Mouse (Mus musculus) MEL (cell line): Measurements from ENCODE around the gene Txnrd2. TPM values are rescaled to one million over a fixed set of nuclear protein-coding genes. Genes with fewer than 3 reads are reported as not detected.

Source experiments
- DNase-seq: peaks from one replicate; pipeline ENCODE4 v3.0.0; 2011; ENCODE audit warnings: low read depth, low spot score
- H3K27ac ChIP-seq: 2 replicates; pipeline ENCODE4 v1.5.1; 2012; ENCODE audit warnings: low read depth, mild to moderate bottlenecking, control low read depth, low read length, moderate library complexity; ENCODE audit not compliant: control insufficient read depth
- H3K27me3 ChIP-seq, 2 experiments: fragments of 150-350 bp in 1 of 2; sonication (generic) in 1 of 2; 2 replicates each; pipeline ENCODE4 v1.6.1; 2012; ENCODE audit warnings: low read length in 2 of 2, mild to moderate bottlenecking in 2 of 2, improper control_type of control experiment in 1 of 2, moderate library complexity in 1 of 2; ENCODE audit not compliant: insufficient read depth in 2 of 2, control insufficient read depth in 1 of 2
- H3K36me3 ChIP-seq, 2 experiments: 2 replicates each; pipeline ENCODE4 v1.6.1; 2012 to 2014; ENCODE audit warnings: low read length in 2 of 2, improper control_type of control experiment in 1 of 2, inconsistent platforms in 1 of 2, mild to moderate bottlenecking in 1 of 2; ENCODE audit not compliant: insufficient read depth in 2 of 2, control insufficient read depth in 1 of 2
- H3K4me1 ChIP-seq, 2 experiments: fragments of 150-350 bp in 1 of 2; sonication (generic) in 1 of 2; 2 replicates each; pipeline ENCODE4 v1.6.1; 2012; ENCODE audit warnings: low read length in 2 of 2, improper control_type of control experiment in 1 of 2, mild to moderate bottlenecking in 1 of 2; ENCODE audit not compliant: insufficient read depth in 2 of 2, control insufficient read depth in 1 of 2
- H3K4me3 ChIP-seq, 2 experiments: fragments of 150-350 bp in 1 of 2; sonication (generic) in 1 of 2; 2 replicates each; pipeline ENCODE4 v1.5.1; 2012; ENCODE audit warnings: low read depth in 2 of 2, low read length in 2 of 2, mild to moderate bottlenecking in 2 of 2, moderate library complexity in 2 of 2, control low read depth in 1 of 2, improper control_type of control experiment in 1 of 2; ENCODE audit not compliant: control insufficient read depth in 1 of 2, insufficient read depth in 1 of 2
- H3K79me2 ChIP-seq: 2 replicates; pipeline ENCODE4 v1.6.1; 2012; ENCODE audit warnings: mild to moderate bottlenecking, low read length, moderate library complexity; ENCODE audit not compliant: control insufficient read depth, poor library complexity, insufficient read depth
- H3K9ac ChIP-seq: 2 replicates; pipeline ENCODE4 v1.6.1; 2012; ENCODE audit warnings: low read depth, mild to moderate bottlenecking, control low read depth, low read length, moderate library complexity; ENCODE audit not compliant: control insufficient read depth, poor library complexity, severe bottlenecking
- H3K9me3 ChIP-seq: fragments of 150-350 bp; sonication (generic); replicated peaks from 2 replicates; pipeline ENCODE4 v1.6.1; 2012; ENCODE audit warnings: mild to moderate bottlenecking, low read length, improper control_type of control experiment, moderate library complexity; ENCODE audit not compliant: insufficient read depth
- CHD1 ChIP-seq: IDR thresholded peaks from 2 replicates; pipeline ENCODE4 v1.6.1; 2012; ENCODE audit warnings: low read depth, mild to moderate bottlenecking, inconsistent platforms, low read length, improper control_type of control experiment
- CHD2 ChIP-seq: IDR thresholded peaks from 2 replicates; pipeline ENCODE4 v1.6.1; 2011; ENCODE audit warnings: low read length, improper control_type of control experiment
- E2F4 ChIP-seq: IDR thresholded peaks from 2 replicates; pipeline ENCODE4 v1.6.1; 2011; ENCODE audit warnings: low read depth, low read length, improper control_type of control experiment, borderline replicate concordance
- KAT2A ChIP-seq: conservative IDR thresholded peaks from 2 replicates; pipeline ENCODE4 v1.6.1; 2012; ENCODE audit warnings: low read depth, low read length, improper control_type of control experiment, inconsistent platforms
- MAFK ChIP-seq: IDR thresholded peaks from 2 replicates; pipeline ENCODE4 v1.6.1; 2011; ENCODE audit warnings: low read depth, mild to moderate bottlenecking, low read length, improper control_type of control experiment, borderline replicate concordance
- MAZ ChIP-seq: IDR thresholded peaks from 2 replicates; pipeline ENCODE4 v1.6.1; 2012; ENCODE audit warnings: low read depth, mild to moderate bottlenecking, inconsistent platforms, low read length, improper control_type of control experiment
- MEF2A ChIP-seq: IDR thresholded peaks from 2 replicates; pipeline ENCODE4 v1.6.1; 2014; ENCODE audit warnings: low read depth, mild to moderate bottlenecking, inconsistent platforms, low read length, improper control_type of control experiment; ENCODE audit not compliant: poor library complexity, insufficient replicate concordance, severe bottlenecking; ENCODE audit errors: extremely low read depth
- MYB ChIP-seq: IDR thresholded peaks from 2 replicates; pipeline ENCODE4 v1.6.1; 2011; ENCODE audit warnings: mild to moderate bottlenecking, low read depth, low read length, improper control_type of control experiment
- POLR2AphosphoS2 ChIP-seq: IDR thresholded peaks from 2 replicates; pipeline ENCODE4 v1.6.1; 2011; ENCODE audit warnings: low read length, improper control_type of control experiment
- POLR2AphosphoS5 ChIP-seq: IDR thresholded peaks from 2 replicates; pipeline ENCODE4 v1.6.1; 2012; ENCODE audit warnings: low read depth, borderline replicate concordance, mild to moderate bottlenecking, inconsistent platforms, low read length, moderate library complexity, mixed read lengths
- RAD21 ChIP-seq: IDR thresholded peaks from 2 replicates; pipeline ENCODE4 v1.6.1; 2011; ENCODE audit warnings: mild to moderate bottlenecking, low read depth, low read length, improper control_type of control experiment
- SIN3A ChIP-seq: IDR thresholded peaks from 2 replicates; pipeline ENCODE4 v1.6.1; 2012; ENCODE audit warnings: low read length, improper control_type of control experiment, inconsistent platforms
- SMC3 ChIP-seq: IDR thresholded peaks from 2 replicates; pipeline ENCODE4 v1.6.1; 2011; ENCODE audit warnings: low read depth, low read length, improper control_type of control experiment
- USF2 ChIP-seq, 2 experiments: IDR thresholded peaks; 2 replicates each; pipeline ENCODE4 v1.6.1; 2011 to 2012; ENCODE audit warnings: improper control_type of control experiment in 2 of 2, low read length in 2 of 2, borderline replicate concordance in 1 of 2, inconsistent platforms in 1 of 2, low read depth in 1 of 2, mild to moderate bottlenecking in 1 of 2; ENCODE audit not compliant: insufficient read depth in 1 of 2
- ZNF384 ChIP-seq: IDR thresholded peaks from 2 replicates; pipeline ENCODE4 v1.6.1; 2012; ENCODE audit warnings: low read depth, mild to moderate bottlenecking, inconsistent platforms, low read length, improper control_type of control experiment
- polyA plus RNA-seq, 2 experiments: library from polyadenylated mRNA; stranded (reverse) in 1 of 2; unstranded in 1 of 2; fragments of >175 nt in 1 of 2; fragments of >200 nt in 1 of 2; gene quantifications; 2 replicates each; pipeline versions ENCODE4 v1.2.1 to v1.2.4; 2012; ENCODE audit warnings: low replicate concordance in 2 of 2, low read depth in 1 of 2; ENCODE audit not compliant: insufficient read length in 2 of 2, insufficient read depth in 1 of 2, missing spikeins in 1 of 2
- total RNA-seq: library from RNA; depleted of rRNA; stranded (reverse); fragments of 300-350 nt; gene quantifications from 2 replicates; pipeline ENCODE4 v1.2.3, GENCODE M21; 2012

Txnrd2 gene
- total and polyA plus RNA-seq, 3 experiments: 31.2 to 46.8 TPM; not detected in 1

- TF ChIP-seq MAZ: no peak
Measured at GRCm38 (mm10) chr16:18472976-18473375, 46.8 kb downstream of the Txnrd2 start (continued).

DNA sequence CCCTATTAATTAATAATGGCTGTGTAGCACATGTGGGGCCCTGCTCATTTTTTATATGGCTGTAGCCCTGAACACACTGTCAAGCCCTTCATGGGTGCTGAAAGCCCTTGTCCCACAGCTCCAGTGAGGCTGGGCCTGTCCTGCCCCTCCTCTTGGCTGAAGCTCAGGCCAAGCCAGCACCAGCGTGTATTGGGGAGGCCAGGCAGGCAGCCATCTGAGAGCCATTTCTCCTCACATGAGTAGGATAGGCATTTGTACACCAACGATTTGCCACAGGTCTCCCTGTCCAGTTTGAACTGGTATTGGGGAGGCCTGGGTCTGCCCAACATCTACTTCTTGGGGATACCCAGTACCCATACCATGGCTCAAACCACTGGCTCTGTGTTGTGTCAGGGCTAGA, 47.8 kb downstream of the Txnrd2 start:
- H3K27me3 ChIP-seq: no peaks in the 10 kb centered on the region
- no peak for TF ChIP-seq CHD2
- TF ChIP-seq KAT2A: no peak
- TF ChIP-seq SMC3: no peak
- no peak for TF ChIP-seq MAZ
- no peak for TF ChIP-seq CHD1
- TF ChIP-seq MEF2A: no peak
- TF ChIP-seq, all 39 proteins: peak for 0
- Histone ChIP-seq H3K79me2 (no peaks in the 10 kb centered on the region), H3K9me3 (no peaks in the 10 kb centered on the region), H3K4me3 (no peak overlapping the region), H3K36me3 (peaks cover 0 to 2% of the 10 kb centered on the region in 2 experiments; a peak in 1 of 4 replicates), H3K27ac (no peak overlapping the region), H3K4me1 (no peaks in the 10 kb centered on the region), H3K9ac (no peak overlapping the region)
- no peak for DNase-seq

- Histone ChIP-seq H3K9ac (no peak overlapping the region), H3K27me3 (no peaks in the 10 kb centered on the region), H3K4me3 (no peak overlapping the region), H3K79me2 (no peaks in the 10 kb centered on the region), H3K4me1 (peaks cover 2 to 13% of the 10 kb centered on the region in 2 experiments; a peak in 3 of 4 replicates), H3K9me3 (no peaks in the 10 kb centered on the region), H3K36me3 (peaks cover 0 to 6% of the 10 kb centered on the region in 2 experiments; a peak in 2 of 4 replicates), H3K27ac (no peak overlapping the region)
- TF ChIP-seq ZNF384 (no peak), POLR2AphosphoS5 (no peak), USF2 (IDR thresholded peaks at IDR 0.05; ENCODE audit: borderline replicate concordance in 1 of 2, insufficient read depth in 1 of 2, low read depth in 1 of 2, low read length in 2 of 2) (no peak), SIN3A (no peak), RAD21 (no peak), POLR2AphosphoS2 (no peak), MYB (no peak), MEF2A (no peak), CHD2 (no peak), MAFK (no peak), E2F4 (no peak)
- no peak for DNase-seq
Measured at GRCm38 (mm10) chr16:18477996-18478395, 51.8 kb downstream of the Txnrd2 start.
